Mouse (Mus musculus) testis, adult 2 months (tissue): ENCODE data around the gene Cutal. TPM values are rescaled to one million over a fixed set of nuclear protein-coding genes. Genes with fewer than 3 reads are reported as not detected.
"Not testable (repeated sequence)": the region's sequence is repeated elsewhere in the genome, so short reads cannot be mapped to it uniquely, and the experiment has no call there.

ENCODE experiments used
- H3K27ac ChIP-seq: fragments of 200-500 bp; 2 replicates; pipeline ENCODE4 v1.5.1; 2012; ENCODE audit warnings: low read depth, low read length; ENCODE audit not compliant: control insufficient read depth, insufficient read depth
- H3K27me3 ChIP-seq: fragments of 200-500 bp; 2 replicates; pipeline ENCODE4 v1.6.1; 2012; ENCODE audit warnings: mild to moderate bottlenecking, low read length, moderate library complexity; ENCODE audit not compliant: control insufficient read depth, insufficient read depth
- H3K36me3 ChIP-seq: fragments of 200-500 bp; 2 replicates; pipeline ENCODE4 v1.6.1; 2012; ENCODE audit warnings: mild to moderate bottlenecking, low read length; ENCODE audit not compliant: control insufficient read depth, insufficient read depth
- H3K4me1 ChIP-seq: fragments of 200-500 bp; 2 replicates; pipeline ENCODE4 v1.6.1; 2012; ENCODE audit warnings: low read length; ENCODE audit not compliant: control insufficient read depth, insufficient read depth
- H3K4me3 ChIP-seq: fragments of 200-500 bp; 2 replicates; pipeline ENCODE4 v1.5.1; 2012; ENCODE audit warnings: low read depth, mild to moderate bottlenecking, low read length, moderate library complexity, mixed read lengths; ENCODE audit not compliant: control insufficient read depth
- CTCF ChIP-seq: fragments of 200-500 bp; IDR thresholded peaks from 2 replicates; pipeline ENCODE4 v1.5.1; 2012; ENCODE audit warnings: low read depth, mild to moderate bottlenecking, inconsistent platforms, low read length, moderate library complexity; ENCODE audit not compliant: control insufficient read depth, insufficient read depth, insufficient replicate concordance
- POLR2A ChIP-seq: fragments of 200-500 bp; IDR thresholded peaks from 2 replicates; pipeline ENCODE4 v1.6.1; 2012; ENCODE audit warnings: low read depth, mild to moderate bottlenecking, inconsistent platforms, low read length, moderate library complexity; ENCODE audit not compliant: control insufficient read depth
- polyA plus RNA-seq: library from polyadenylated mRNA; depleted of rRNA; stranded (reverse); fragments of >200 nt; gene quantifications from 2 replicates; pipeline ENCODE4 v1.2.3, GENCODE M21; 2012; rRNA removed

The Cutal gene
- 0.12 and 3.8 TPM in 2 replicates for polyA plus RNA-seq

- Histone ChIP-seq H3K4me3 (peak within 1 kb of the TSS; percentile 3; the same call in 1 of the 2 replicates), H3K36me3 (no peaks in the 10 kb centered on the region), H3K4me1 (peaks cover 5% of the 10 kb centered on the region), H3K27me3 (no peaks in the 10 kb centered on the region), H3K27ac (no peak within 1 kb of the TSS)
- TF ChIP-seq POLR2A = no peak
- TF ChIP-seq CTCF = no peak
These were observed at the start of gene Cutal for GRCm38 (mm10) chr2:34874271-34874670. Cutal (plus strand) TSS chr2:34874396.

DNA sequence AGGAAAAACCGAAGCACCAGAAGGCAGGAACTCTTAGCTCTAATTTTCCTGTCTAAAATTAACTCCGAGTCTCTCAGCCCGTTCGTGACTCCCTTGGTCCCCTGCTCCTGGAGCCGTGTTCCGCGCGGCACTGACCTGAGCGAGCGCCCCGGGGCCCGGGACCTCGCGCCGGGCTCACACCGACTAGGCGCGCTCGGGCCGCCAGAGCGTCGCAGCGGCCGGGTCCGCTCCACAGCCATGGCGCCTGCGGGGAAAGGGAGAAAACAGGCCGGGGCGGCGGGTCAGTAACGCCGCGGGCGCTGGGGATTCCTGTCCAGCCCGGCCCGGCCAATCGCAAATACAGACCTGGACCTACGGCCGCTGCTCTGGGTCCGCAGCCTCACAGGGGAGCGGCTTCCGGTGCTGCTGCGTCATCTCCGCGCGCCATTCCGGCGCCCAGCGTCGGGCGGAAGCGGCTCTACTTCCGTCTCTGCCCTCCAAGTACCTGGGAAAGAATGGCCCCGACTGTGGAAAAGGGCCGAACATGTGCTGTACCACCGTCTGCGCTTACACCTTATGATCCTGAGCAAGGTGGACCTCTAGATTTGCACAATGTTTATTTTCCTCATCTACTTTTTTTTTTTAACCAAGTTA lies 48.3 kb upstream of the Cutal start, which contains the start of gene Fbxw2:
Fbxw2 (minus strand) TSS at position 485 of the 633 bp plus-strand sequence.
- H3K36me3 ChIP-seq = no peaks in the 10 kb centered on the region
- peak; percentile 77 for TF ChIP-seq POLR2A
- TF ChIP-seq CTCF = no peak
- no peaks in the 10 kb centered on the region for H3K27me3 ChIP-seq

GRCm38 (mm10) chr2:34826460-34827231 lies 47.5 kb upstream of the Cutal start:
- peaks cover 3% of the 10 kb centered on the region for H3K4me1 ChIP-seq
- peak overlapping the region; percentile 72 for H3K27ac ChIP-seq
- H3K4me3 ChIP-seq = peak overlapping the region; percentile 99
- TF ChIP-seq CTCF (no peak), POLR2A (no peak)
- no peaks in the 10 kb centered on the region for H3K27me3 ChIP-seq
- H3K36me3 ChIP-seq = no peaks in the 10 kb centered on the region

More for the DNA sequence above, 48.3 kb upstream of the Cutal start, which contains the start of gene Fbxw2:
- Histone ChIP-seq H3K27ac (peak within 1 kb of the TSS; percentile 76), H3K4me3 (peak within 1 kb of the TSS; percentile 99), H3K4me1 (peaks cover 3% of the 10 kb centered on the region)

- TF ChIP-seq POLR2A = no peak
- TF ChIP-seq CTCF = no peak
- no peak overlapping the region for H3K27ac ChIP-seq
- no peaks in the 10 kb centered on the region for H3K36me3 ChIP-seq
- no peaks in the 10 kb centered on the region for H3K27me3 ChIP-seq
- H3K4me3 ChIP-seq = no peak overlapping the region
- H3K4me1 ChIP-seq = peaks cover 3% of the 10 kb centered on the region
These were observed 46.6 kb upstream of the Cutal start for GRCm38 (mm10) chr2:34827591-34827990.

- TF ChIP-seq CTCF = no peak
- TF ChIP-seq POLR2A = no peak
- Histone ChIP-seq H3K36me3 (no peaks in the 10 kb centered on the region), H3K4me3 (no peak overlapping the region), H3K27me3 (no peaks in the 10 kb centered on the region), H3K27ac (no peak overlapping the region), H3K4me1 (peaks cover 3% of the 10 kb centered on the region)
These were observed 46.2 kb upstream of the Cutal start for GRCm38 (mm10) chr2:34828026-34828425.

- H3K27me3 ChIP-seq, H3K27ac ChIP-seq, H3K4me1 ChIP-seq, H3K4me3 ChIP-seq, H3K36me3 ChIP-seq: not testable (repeated sequence)
These were observed 44.1 kb upstream of the Cutal start for GRCm38 (mm10) chr2:34830066-34830465.

DNA sequence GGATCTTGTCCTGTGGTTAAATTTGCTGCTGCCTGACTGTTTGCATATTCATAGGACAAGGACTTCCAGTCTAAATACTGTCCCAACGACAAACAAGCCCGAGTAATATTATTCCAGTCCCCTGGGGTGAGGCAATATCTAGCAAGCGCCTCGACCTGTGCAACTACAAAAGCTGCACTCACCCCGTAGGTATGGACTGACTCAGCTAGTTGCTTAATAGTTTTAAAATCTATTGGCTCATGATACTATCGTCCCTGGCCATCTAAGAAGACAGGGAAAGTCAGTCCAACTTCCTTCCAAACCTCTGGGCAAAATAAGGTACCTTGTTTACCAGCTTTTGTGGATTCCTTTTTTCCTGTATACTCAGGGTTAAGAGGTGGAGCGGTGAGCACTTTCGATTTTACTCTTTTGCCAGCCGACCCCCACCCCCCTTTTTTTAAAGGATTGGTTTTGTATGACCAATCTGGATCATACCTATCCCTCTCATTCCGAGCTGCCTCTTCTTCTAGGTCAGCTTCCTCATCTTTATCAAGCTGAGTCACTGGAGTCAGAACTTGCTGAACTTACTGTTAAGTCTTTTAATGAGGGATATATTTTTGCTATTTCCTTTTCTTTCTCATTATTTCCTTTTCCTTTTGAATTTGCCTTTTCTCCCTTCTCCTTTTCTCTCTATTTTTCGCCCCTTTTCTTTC lies 41.3 kb upstream of the Cutal start, which contains the start of gene Gm34653:
Gm34653 (plus strand) TSS at position 242 of the 692 bp plus-strand sequence.
- not testable (repeated sequence) for H3K4me3 ChIP-seq, H3K27ac ChIP-seq, H3K27me3 ChIP-seq, H3K4me1 ChIP-seq, H3K36me3 ChIP-seq
